In genomic region chr6:98993231-98993630, GRCm38 (mm10) we compare ENCODE assay signal across 15 mouse cellular contexts.
DNase-seq lines count a peak whose midpoint lies in the region; ATAC-seq and TF ChIP-seq lines count a peak whose summit lies in the region.
"Had no signal": no experiment of that assay in that cellular context is flagged by ENCODE, and none has a peak within 500 bp of the region (broad histone marks: within the 10 kb centered on the region; RNA-seq: fewer than 3 reads in every experiment).

No protein-coding gene starts in this region.

- no peak for TF ChIP-seq EP300 in lung, postnatal 0 days (IDR thresholded peaks at IDR 0.05)

- 36% methylated on average over 3 of the region's 3 CpGs for WGBS in lung, postnatal 0 days
- WGBS in lung, adult 2 months: 14% methylated on average over 3 of the region's 3 CpGs
- 24% methylated on average over 3 of the region's 3 CpGs for WGBS in heart, embryonic 14.5 days

- no peaks in the 10 kb centered on the region for H3K36me3 ChIP-seq in lung, postnatal 0 days (ENCODE audit: insufficient read depth, low read length)
- H3K36me3 ChIP-seq in heart, embryonic 14.5 days (ENCODE audit: control insufficient read depth, insufficient read depth, low read length): no peaks in the 10 kb centered on the region; the same call in 1 of the 2 replicates
- H3K36me3 ChIP-seq: limb, embryonic 10.5 days; liver, embryonic 15.5 days; neural tube, embryonic 12.5 days had no signal

- no peak for ATAC-seq in lung, postnatal 0 days
- ATAC-seq in CD4-positive, CD25-positive, alpha-beta regulatory T cell, adult 4 months: peak; percentile 38
- ATAC-seq in heart, embryonic 14.5 days (ENCODE audit: insufficient number of reproducible peaks, insufficient read depth, low FRiP score, low read depth): no peak
- ATAC-seq: intestine, postnatal 0 days had no signal

- no peak overlapping the region for H3K9ac ChIP-seq in lung, postnatal 0 days (replicated peaks; ENCODE audit: low read depth)
- H3K9ac ChIP-seq in heart, embryonic 14.5 days (ENCODE audit: low read length): 0 out of 2 replicates have a peak overlapping the region, but pooled peaks have one; percentile 40
- H3K9ac ChIP-seq: liver, embryonic 15.5 days; neural tube, embryonic 12.5 days had no signal

- no peaks in the 10 kb centered on the region for H3K27me3 ChIP-seq in lung, postnatal 0 days (replicated peaks; ENCODE audit: insufficient read depth, low read length)
- H3K27me3 ChIP-seq in heart, embryonic 14.5 days (ENCODE audit: control insufficient read depth, insufficient read depth, low read length): no peaks in the 10 kb centered on the region
- H3K27me3 ChIP-seq: liver, embryonic 15.5 days; neural tube, embryonic 12.5 days had no signal

- no peak overlapping the region for H3K27ac ChIP-seq in lung, postnatal 0 days (ENCODE audit: low read length)
- H3K27ac ChIP-seq in heart, embryonic 14.5 days (replicated peaks in 1 of 2; ENCODE audit: control insufficient read depth in 1 of 2, insufficient read depth in 1 of 2, low read depth in 2 of 2, low read length in 2 of 2): peak overlapping the region; percentile 55 to 62
- H3K27ac ChIP-seq: limb, embryonic 10.5 days; liver, embryonic 15.5 days had no signal

- TF ChIP-seq CTCF in lung, postnatal 0 days (IDR thresholded peaks at IDR 0.05): no peak
- TF ChIP-seq CTCF in lung, adult 2 months (IDR thresholded peaks at IDR 0.05; ENCODE audit: insufficient read depth, low read length): no peak

- DNase-seq in lung, postnatal 0 days (ENCODE audit: low spot score): peak; percentile 44
- no peak for DNase-seq in lung, adult 2 months
- peak; percentile 23 to 64 for DNase-seq in natural killer cell, adult 2 months (ENCODE audit: low spot score in 2 of 2)
- DNase-seq in spleen, postnatal 36 days (ENCODE audit: low spot score in 2 of 2): no peak
- DNase-seq in cerebellum, postnatal 14 days: no peak
- DNase-seq: cerebellum, adult 11 months; kidney, postnatal 14 days; thymus, postnatal 36 days had no signal

- H3K4me1 ChIP-seq in lung, postnatal 0 days (ENCODE audit: insufficient read depth, low read depth, low read length): peaks cover 7% of the 10 kb centered on the region; the same call in 1 of the 2 replicates
- peaks cover 46% of the 10 kb centered on the region for H3K4me1 ChIP-seq in lung, adult 2 months (ENCODE audit: control insufficient read depth, insufficient read depth, low read length)
- H3K4me1 ChIP-seq in heart, embryonic 14.5 days (ENCODE audit: control insufficient read depth in 2 of 2, insufficient read depth in 2 of 2, low read length in 2 of 2): peaks cover 30 to 53% of the 10 kb centered on the region in 2 experiments

- H3K9me3 ChIP-seq in lung, postnatal 0 days (ENCODE audit: low read length): no peaks in the 10 kb centered on the region
- H3K9me3 ChIP-seq in heart, embryonic 14.5 days (ENCODE audit: control insufficient read depth, low read length): no peaks in the 10 kb centered on the region
- H3K9me3 ChIP-seq: limb, embryonic 10.5 days; liver, embryonic 15.5 days; neural tube, embryonic 12.5 days had no signal

- no peak overlapping the region for H3K4me2 ChIP-seq in lung, postnatal 0 days (replicated peaks; ENCODE audit: low read depth, low read length)
- H3K4me2 ChIP-seq in heart, embryonic 14.5 days (ENCODE audit: low read length): no peak overlapping the region
- H3K4me2 ChIP-seq: liver, embryonic 15.5 days; midbrain, embryonic 11.5 days; neural tube, embryonic 12.5 days had no signal

- no peak overlapping the region for H3K4me3 ChIP-seq in lung, postnatal 0 days (ENCODE audit: low read depth, low read length)
- H3K4me3 ChIP-seq in lung, adult 2 months (replicated peaks; ENCODE audit: extremely low read depth, low read depth, low read length): no peak overlapping the region
- no peak overlapping the region for H3K4me3 ChIP-seq in heart, embryonic 14.5 days (ENCODE audit: control insufficient read depth in 1 of 2, insufficient read depth in 1 of 2, low read depth in 1 of 2, low read length in 2 of 2)
- H3K4me3 ChIP-seq: limb, embryonic 10.5 days; liver, embryonic 15.5 days; neural tube, embryonic 12.5 days had no signal

- TF ChIP-seq POLR2A in lung, adult 2 months (IDR thresholded peaks at IDR 0.05; ENCODE audit: borderline replicate concordance, extremely low read depth, low read depth, low read length): no peak

Comparison
In these comparisons a context has a peak if more than half of its experiments do, and no peak if none do; other contexts are left out.
1. DNase-seq: peak in lung, postnatal 0 days (single experiment) and natural killer cell, adult 2 months (2 of 2); none in lung, adult 2 months (single experiment), spleen, postnatal 36 days (0 of 2) and cerebellum, postnatal 14 days (0 of 2).